Mouse (Mus musculus) lung, embryonic 14.5 days (tissue): ENCODE results near the gene Spns1. TPM values are rescaled to one million over a fixed set of nuclear protein-coding genes. Genes with fewer than 3 reads are reported as not detected.
"Not testable (repeated sequence)": the region's sequence is repeated elsewhere in the genome, so short reads cannot be mapped to it uniquely, and the experiment has no call there.

ENCODE experiments used
- ATAC-seq: fragments of 200-750 bp; cut with Nextera tagmentation; 2 replicates; pipeline ENCODE4 v1.8.0; 2017; ENCODE audit warnings: mild to moderate bottlenecking, moderate TSS enrichment, moderate library complexity; ENCODE audit not compliant: insufficient read depth
- DNase-seq: peaks from one replicate; pipeline ENCODE4 v3.0.0-alpha.2; 2015
- H3K27ac ChIP-seq: fragments of 300-500 bp; sonication (generic); 2 replicates; pipeline ENCODE4 v1.5.1; 2014; ENCODE audit warnings: low read depth, mild to moderate bottlenecking, moderate library complexity
- H3K27me3 ChIP-seq: fragments of 300-500 bp; sonication (generic); 2 replicates; pipeline ENCODE4 v1.6.1; 2014; ENCODE audit warnings: low read length, control low read depth; ENCODE audit not compliant: insufficient read depth
- H3K36me3 ChIP-seq: fragments of 300-500 bp; sonication (generic); 2 replicates; pipeline ENCODE4 v1.6.1; 2014; ENCODE audit warnings: control low read depth; ENCODE audit not compliant: insufficient read depth
- H3K4me1 ChIP-seq: fragments of 300-500 bp; sonication (generic); 2 replicates; pipeline ENCODE4 v1.6.1; 2014; ENCODE audit warnings: antibody characterized with exemption, control low read depth; ENCODE audit not compliant: insufficient read depth
- H3K4me2 ChIP-seq: fragments of 300-500 bp; sonication (generic); 2 replicates; pipeline ENCODE4 v1.6.1; 2014; ENCODE audit warnings: mild to moderate bottlenecking
- H3K4me3 ChIP-seq: fragments of 300-500 bp; sonication (generic); 2 replicates; pipeline ENCODE4 v1.5.1; 2014; ENCODE audit warnings: low read depth, low read length
- H3K9ac ChIP-seq: fragments of 300-500 bp; sonication (generic); 2 replicates; pipeline ENCODE4 v1.6.1; 2014
- H3K9me3 ChIP-seq: fragments of 300-500 bp; sonication (generic); 2 replicates; pipeline ENCODE4 v1.6.1; 2016; ENCODE audit warnings: low read depth, low read length, control low read depth
- CTCF ChIP-seq: IDR thresholded peaks from 2 replicates; pipeline ENCODE4 v1.5.1; 2016; ENCODE audit warnings: antibody characterized with exemption, low read depth
- WGBS: fragments of 180-500 bp; shearing (Covaris S2); extraction: QIAGEN DNeasy Blood & Tissue Kit; methylation state at CpG from one replicate; pipeline ENCODE4 v1.1.7; 2014; 5-methylcytosine and 5-hydroxymethylcytosine counted together
- polyA plus RNA-seq: library from polyadenylated mRNA; unstranded; fragments of >200 nt; fragmentation: Nextera tagmentation; extraction: Ambion mirVana; gene quantifications from 2 replicates; pipeline ENCODE4 v1.2.1, GENCODE M21; 2014

The Spns1 gene
- polyA plus RNA-seq, 1 experiment from 2014 or later, result 46.0 TPM

DNA sequence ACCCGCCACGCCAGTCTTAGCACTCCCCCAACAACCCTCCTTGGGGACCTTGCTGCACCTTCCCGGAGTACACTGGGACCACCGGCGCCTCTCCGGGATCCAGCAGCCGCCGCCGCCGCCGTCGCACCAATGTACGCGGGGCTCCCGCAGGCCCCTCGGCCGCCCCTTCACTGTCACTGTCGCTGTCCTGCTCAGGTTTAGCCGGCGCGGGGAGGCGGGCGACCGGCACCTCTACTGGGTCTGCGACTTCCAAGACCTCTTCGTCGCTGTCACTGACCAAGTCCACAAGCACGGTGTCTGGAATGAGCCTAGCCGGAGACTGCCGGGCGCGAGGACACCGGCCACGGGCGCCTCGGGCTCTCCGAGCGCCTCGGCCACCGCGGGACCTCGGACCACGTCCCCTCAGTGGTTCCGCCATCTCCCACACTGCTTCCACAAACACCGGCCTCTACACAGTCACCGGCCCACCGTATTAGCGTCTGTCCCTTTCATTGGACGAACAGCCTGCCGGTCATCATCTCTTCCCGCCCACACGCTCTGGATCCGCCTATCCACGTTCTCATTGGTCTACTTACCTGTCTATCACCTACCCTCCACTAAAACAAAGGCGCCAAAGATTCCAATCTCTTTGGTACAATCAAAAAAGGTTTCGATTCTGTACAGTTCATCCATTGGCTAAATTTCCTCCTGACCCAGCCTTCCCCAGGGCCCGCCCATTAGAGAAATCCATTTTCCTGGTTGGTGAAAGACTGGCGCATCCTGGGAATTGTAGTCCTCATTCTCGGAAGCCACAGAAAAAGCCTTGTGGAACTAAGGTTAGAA is 19.3 kb upstream of the Spns1 start, which contains the start of gene Nfatc2ip:
Gene Nfatc2ip (minus strand): TSS at position 440 of the 822 bp plus-strand sequence.
- Histone ChIP-seq H3K4me2 (peak within 1 kb of the TSS; percentile 71), H3K9me3 (no peaks in the 10 kb centered on the region), H3K9ac (peak within 1 kb of the TSS; percentile 75), H3K4me3 (peak within 1 kb of the TSS; percentile 87), H3K27me3 (no peaks in the 10 kb centered on the region), H3K36me3 (peaks cover 4% of the 10 kb centered on the region; the same call in 1 of the 2 replicates), H3K4me1 (0 out of 2 replicates have a peak, but pooled peaks cover 4% of the 10 kb centered on the region), H3K27ac (peak within 1 kb of the TSS; percentile 60)
- TF ChIP-seq CTCF, result no peak
- ATAC-seq (peak; percentile 100), DNase-seq (peak; percentile 99)
- under 1% methylated on average over 59 of the region's 59 CpGs for WGBS

DNA sequence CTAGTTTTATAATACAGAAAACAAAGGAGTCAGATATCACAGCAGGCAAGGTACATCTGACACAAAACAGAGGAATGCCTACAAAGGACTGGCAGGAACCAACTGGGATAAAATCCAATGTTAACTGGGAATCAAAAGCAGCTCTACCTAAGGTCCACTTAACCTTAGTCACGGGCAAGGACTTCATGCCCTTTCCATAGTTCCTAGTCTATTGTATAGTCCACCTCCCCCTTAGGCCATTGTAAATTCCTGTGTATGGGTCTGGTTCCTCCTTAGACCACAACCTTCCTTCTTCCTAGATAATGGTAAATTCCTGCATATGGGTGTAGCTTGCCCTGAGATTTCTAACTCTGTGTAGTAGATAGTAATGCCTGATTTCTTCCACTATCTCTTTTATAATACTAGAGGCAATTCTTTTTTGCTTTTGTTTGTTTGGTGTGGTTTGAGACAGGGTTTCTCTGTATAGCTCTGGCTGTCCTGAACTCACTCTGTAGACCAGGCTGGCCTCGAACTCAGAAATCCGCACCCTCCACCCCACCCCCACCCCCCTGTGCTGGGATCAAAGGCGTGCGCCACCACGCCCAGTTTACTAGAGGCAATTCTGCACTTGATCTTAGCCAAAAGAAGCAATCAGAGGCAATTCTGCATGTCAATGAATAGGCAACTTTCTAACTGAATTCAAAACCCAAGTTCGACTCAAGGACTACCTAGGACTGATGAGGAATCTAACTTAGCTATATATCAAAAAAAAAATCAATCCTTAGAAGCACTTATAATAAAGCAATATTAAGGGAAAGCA is 15.0 kb upstream of the Spns1 start:
- H3K27ac ChIP-seq, H3K4me2 ChIP-seq, H3K9ac ChIP-seq, DNase-seq, ATAC-seq, H3K4me3 ChIP-seq, H3K4me1 ChIP-seq, H3K9me3 ChIP-seq, H3K27me3 ChIP-seq: not testable (repeated sequence)
- 88% methylated on average over 7 of the region's 7 CpGs for WGBS
- peaks cover 42% of the 10 kb centered on the region for H3K36me3 ChIP-seq

DNA sequence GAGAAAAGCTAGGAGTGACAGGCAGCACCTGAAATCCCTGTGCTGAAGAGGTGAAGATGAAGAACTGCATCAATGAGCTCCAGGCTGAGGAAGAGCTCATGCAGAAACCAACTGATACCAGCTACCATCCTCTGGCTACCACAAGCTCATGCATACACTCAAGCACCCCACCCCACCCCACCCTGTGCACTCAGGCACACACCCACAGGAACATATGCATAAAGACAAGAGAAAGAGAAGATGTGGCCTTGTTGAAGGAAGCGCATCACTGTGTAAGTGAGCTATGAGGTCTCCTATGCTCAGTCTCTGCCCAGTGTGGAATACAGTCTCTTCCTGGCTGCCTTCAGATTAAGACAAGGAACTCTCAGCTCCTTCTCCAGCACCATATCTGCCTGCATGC is 10.9 kb upstream of the Spns1 start:
- Histone ChIP-seq H3K36me3 (peaks cover 69% of the 10 kb centered on the region), H3K4me2 (no peak overlapping the region), H3K4me1 (no peaks in the 10 kb centered on the region), H3K9ac (no peak overlapping the region), H3K27me3 (no peaks in the 10 kb centered on the region), H3K27ac (no peak overlapping the region), H3K9me3 (no peaks in the 10 kb centered on the region), H3K4me3 (no peak overlapping the region)
- no peak for TF ChIP-seq CTCF
- 96% methylated on average over 1 of the region's 1 CpGs for WGBS
- DNase-seq, result no peak
- no peak for ATAC-seq

DNA sequence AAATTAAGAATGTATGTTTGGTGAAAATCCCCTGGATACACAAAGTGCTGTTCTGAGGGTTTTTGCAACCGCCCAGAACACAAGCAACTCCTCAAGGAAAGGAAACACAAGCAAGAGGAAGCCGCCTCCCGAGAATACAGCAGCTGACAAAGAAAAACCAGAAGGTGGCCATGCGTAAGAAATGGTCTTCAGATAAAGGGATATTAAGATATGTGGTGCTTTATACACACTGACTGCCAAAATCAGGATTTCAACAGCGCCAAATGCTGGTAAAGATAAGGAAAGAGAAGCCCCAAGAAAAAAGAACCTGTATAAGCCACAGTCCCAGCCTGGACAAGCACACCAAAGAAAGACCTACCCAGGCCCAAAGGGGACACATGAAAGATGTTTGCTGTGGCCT is 6.3 kb upstream of the Spns1 start:
- no peak for ATAC-seq
- TF ChIP-seq CTCF, result no peak
- Histone ChIP-seq H3K9ac (no peak overlapping the region), H3K4me3 (no peak overlapping the region), H3K27me3 (no peaks in the 10 kb centered on the region), H3K4me1 (no peaks in the 10 kb centered on the region), H3K27ac (no peak overlapping the region), H3K4me2 (no peak overlapping the region), H3K9me3 (no peaks in the 10 kb centered on the region), H3K36me3 (peaks cover 39% of the 10 kb centered on the region)
- 86% methylated on average over 5 of the region's 5 CpGs for WGBS
- no peak for DNase-seq

DNA sequence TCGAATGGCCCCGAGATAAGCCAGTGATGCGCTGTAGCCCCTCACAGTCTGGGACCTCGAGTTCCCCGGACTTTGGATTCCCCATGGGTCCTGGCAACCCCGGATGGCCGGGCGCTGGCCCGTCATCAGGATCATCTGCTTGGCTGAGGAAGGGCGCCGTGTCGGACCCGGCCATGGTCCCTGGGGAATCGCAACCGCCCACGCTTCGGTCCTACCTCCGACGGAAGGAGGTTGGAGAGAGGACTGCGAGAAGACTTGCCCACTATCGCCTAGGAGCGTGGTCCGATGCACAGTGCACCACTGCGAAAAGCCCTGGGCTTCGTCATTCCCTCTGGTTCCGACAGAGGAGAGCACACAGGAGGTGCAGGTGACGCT is 360 bp downstream of the Spns1 start:
- Histone ChIP-seq H3K27ac (no peak overlapping the region), H3K36me3 (peaks cover 18% of the 10 kb centered on the region; the same call in 1 of the 2 replicates), H3K4me2 (peak overlapping the region; percentile 78), H3K4me1 (no peaks in the 10 kb centered on the region), H3K9ac (peak overlapping the region; percentile 82), H3K9me3 (no peaks in the 10 kb centered on the region), H3K27me3 (no peaks in the 10 kb centered on the region), H3K4me3 (peak overlapping the region; percentile 88)
- TF ChIP-seq CTCF, result no peak
- DNase-seq, result no peak
- peak; percentile 21; the same call in 1 of the 2 replicates for ATAC-seq
- under 1% methylated on average over 27 of the region's 27 CpGs for WGBS

DNA sequence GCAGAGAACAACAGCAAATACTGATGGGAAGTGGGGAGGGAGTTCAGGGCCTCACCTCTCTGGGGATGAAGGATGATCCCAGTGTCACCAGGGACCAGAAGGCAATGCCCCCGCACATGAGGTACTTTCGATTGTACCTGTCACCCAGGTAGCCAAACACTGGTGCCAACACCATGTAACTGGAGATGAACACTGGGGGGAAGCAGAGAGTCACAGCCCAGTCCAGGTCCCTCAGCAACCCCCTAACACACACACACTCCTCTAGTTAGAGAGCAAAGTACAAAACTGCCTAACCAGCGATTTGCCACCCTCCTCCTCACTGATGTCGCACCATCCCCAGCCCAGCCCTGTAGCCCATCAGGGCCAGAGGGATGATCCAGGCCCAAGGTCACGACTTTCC is 2.2 kb downstream of the Spns1 start:
- Histone ChIP-seq H3K4me3 (no peak overlapping the region), H3K9ac (no peak overlapping the region), H3K4me1 (no peaks in the 10 kb centered on the region), H3K4me2 (no peak overlapping the region), H3K27me3 (no peaks in the 10 kb centered on the region), H3K36me3 (peaks cover 36% of the 10 kb centered on the region), H3K9me3 (no peaks in the 10 kb centered on the region), H3K27ac (no peak overlapping the region)
- ATAC-seq, result no peak
- WGBS, result 63% methylated on average over 5 of the region's 5 CpGs
- TF ChIP-seq CTCF, result peak; percentile 15; the same call in 1 of the 2 replicates
- DNase-seq, result no peak

DNA sequence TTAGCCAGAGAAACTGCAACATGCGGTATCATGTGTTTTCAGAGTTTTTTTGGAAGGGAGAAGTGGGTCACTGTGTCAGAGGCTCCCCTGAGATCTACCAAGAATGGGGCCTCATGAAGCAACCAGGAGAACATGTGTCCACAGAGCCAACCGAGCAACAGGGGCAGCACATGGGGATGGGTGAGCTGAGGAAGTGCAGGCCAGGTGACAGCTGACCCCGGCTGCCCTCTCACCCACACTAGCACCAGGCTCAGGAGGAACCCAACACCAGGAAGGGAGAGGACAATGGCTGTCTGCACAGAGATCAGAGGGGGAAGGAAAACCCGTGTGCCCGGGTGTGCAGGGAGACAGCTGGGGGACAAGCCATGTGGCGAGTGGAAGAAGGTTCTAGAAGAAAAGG is 2.7 kb downstream of the Spns1 start:
- no peak overlapping the region for H3K4me3 ChIP-seq
- no peak for TF ChIP-seq CTCF
- no peaks in the 10 kb centered on the region for H3K27me3 ChIP-seq
- no peak overlapping the region for H3K4me2 ChIP-seq
- no peak for DNase-seq
- no peaks in the 10 kb centered on the region for H3K4me1 ChIP-seq
- peaks cover 41% of the 10 kb centered on the region for H3K36me3 ChIP-seq
- no peak overlapping the region for H3K27ac ChIP-seq
- H3K9me3 ChIP-seq, result no peaks in the 10 kb centered on the region
- WGBS, result 76% methylated on average over 6 of the region's 6 CpGs
- no peak overlapping the region for H3K9ac ChIP-seq
- ATAC-seq, result no peak
